Mouse (Mus musculus): ENCODE measurements around the gene Hmgb1.

GRCm38 (mm10) chr5:149109220-149109619 is 75.1 kb downstream of the Hmgb1 start:
- TF ChIP-seq CTCF (IDR thresholded peaks at IDR 0.05; ENCODE audit: extremely low read depth, insufficient read depth, insufficient read length, insufficient replicate concordance) (no peak), POLR2A (IDR thresholded peaks at IDR 0.05; ENCODE audit: low read depth, low read length) (no peak)
